Mouse (Mus musculus) mouse embryonic stem cell (cell line): ENCODE measurements around the gene Fam92b.

Experiments
- in situ Hi-C, 2 experiments: fragments of 300-500 bp; cut with MboI; formaldehyde crosslinking; loops; 1 replicate in 1 of 2; 3 replicates in 1 of 2; pipeline ENCODE4 v1.14.3; 2019 to 2020; ENCODE audit warnings: low sequenced_read_pairs in 2 of 2, low pct_unique_long_range_greater_than_20kb in 1 of 2, mixed read lengths in 1 of 2; ENCODE audit not compliant: unreplicated experiment in 1 of 2

Gene Fam92b

DNA sequence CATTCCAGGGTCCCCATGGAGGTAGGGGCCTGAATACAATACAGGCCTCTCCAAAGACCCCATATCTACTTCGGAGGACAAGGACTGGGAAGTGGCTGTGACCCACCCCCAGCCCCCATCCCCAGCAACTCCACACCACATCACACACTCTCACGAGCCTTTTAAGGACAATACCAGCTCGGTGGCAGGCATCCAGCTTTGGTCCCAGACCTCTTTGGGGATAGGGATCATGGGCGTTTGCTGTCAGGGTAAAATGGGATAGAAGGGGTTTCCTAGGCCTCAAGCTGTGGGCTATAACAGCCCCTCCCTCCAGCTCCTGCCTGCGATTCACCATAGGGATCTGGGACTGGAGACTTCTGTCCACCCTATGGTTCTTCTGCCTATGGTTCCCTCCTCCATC lies 14.4 kb upstream of the Fam92b start:
- in situ Hi-C loops: no loop called here

DNA sequence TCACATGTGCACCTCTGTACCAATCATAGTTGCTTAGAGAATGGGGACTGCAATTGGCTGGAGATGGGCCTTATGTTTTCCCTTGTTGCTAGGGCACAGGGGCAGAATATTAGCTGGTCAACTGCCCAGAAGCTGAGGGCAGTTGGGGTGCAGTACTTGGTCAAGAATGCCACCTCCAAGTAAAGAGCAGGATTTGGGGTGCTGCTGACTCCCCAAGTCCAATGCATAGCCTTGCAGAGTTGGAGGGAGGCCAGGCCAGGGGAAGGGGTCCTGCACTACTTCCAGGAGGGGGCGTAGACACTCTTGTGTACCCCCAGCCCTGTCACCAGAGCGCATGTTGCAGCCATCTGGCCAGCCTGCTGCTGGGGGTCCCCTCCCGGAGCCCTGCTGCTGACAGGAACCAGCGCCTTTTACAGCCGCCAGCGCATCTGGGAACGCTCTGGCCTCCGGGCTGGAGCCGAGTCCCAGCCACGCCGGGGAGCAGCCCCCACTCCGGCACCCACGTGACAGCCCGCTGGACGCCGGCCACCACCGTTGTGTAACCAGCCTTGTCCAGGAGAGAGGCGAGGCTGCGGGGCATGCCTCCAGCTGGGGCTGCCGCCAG lies 13.6 kb upstream of the Fam92b start:
- in situ Hi-C loops: no loop called here

- in situ Hi-C loops: no loop called here
Measured at GRCm38 (mm10) chr8:120190107-120190809, 13.0 kb upstream of the Fam92b start.

- in situ Hi-C loops: loop anchor here in 1 of 2 experiments (10.0 kb wide), 1 partner anchor 135 kb away; no protein-coding TSS in a partner anchor
Measured at GRCm38 (mm10) chr8:120189440-120189839, 12.2 kb upstream of the Fam92b start.

DNA sequence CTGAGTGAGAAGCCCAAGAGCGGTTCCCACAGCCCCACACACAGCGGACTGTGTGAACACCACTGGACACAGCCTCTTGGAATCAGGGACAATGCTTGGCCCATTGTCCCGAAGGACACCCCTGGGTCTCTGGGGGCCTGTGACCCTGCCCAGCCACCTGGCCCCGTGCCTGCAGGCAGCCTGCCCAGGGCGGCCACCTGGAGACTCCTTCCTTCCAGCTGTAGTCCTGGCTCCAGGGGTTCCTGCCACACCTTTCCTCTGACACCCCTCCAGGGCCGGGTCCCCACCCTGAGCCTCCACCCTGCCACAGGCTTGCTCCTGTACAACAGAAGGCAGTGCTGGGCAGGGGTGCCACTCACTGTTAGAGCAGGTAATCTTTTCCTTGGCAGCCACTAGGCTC lies 11.2 kb upstream of the Fam92b start:
- in situ Hi-C loops: loop anchor here in 1 of 2 experiments (10.0 kb wide), 1 partner anchor 136 kb away; no protein-coding TSS in a partner anchor

DNA sequence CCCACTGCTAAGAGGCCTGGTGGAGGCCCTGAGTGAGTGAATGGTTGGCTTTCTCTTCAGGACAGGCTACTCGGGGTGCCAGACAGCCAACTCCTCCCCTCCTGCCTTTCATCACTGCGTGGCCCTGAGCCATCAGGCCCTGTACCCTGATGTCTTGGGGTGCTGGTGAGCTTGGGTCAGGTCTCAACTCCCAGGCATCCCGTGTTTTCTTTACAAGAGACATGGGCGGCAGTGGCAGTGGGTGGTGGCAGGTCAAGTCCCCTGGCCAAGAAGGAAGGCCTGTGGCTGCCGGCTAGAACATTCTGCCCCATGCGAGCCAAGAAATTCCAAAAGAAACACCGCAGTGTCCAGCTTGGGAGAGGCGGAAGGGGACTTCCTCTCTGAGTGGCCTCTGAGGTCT lies 9.2 kb upstream of the Fam92b start:
- in situ Hi-C loops: loop anchor here in 1 of 2 experiments (10.0 kb wide), 1 partner anchor 138 kb away; no protein-coding TSS in a partner anchor

DNA sequence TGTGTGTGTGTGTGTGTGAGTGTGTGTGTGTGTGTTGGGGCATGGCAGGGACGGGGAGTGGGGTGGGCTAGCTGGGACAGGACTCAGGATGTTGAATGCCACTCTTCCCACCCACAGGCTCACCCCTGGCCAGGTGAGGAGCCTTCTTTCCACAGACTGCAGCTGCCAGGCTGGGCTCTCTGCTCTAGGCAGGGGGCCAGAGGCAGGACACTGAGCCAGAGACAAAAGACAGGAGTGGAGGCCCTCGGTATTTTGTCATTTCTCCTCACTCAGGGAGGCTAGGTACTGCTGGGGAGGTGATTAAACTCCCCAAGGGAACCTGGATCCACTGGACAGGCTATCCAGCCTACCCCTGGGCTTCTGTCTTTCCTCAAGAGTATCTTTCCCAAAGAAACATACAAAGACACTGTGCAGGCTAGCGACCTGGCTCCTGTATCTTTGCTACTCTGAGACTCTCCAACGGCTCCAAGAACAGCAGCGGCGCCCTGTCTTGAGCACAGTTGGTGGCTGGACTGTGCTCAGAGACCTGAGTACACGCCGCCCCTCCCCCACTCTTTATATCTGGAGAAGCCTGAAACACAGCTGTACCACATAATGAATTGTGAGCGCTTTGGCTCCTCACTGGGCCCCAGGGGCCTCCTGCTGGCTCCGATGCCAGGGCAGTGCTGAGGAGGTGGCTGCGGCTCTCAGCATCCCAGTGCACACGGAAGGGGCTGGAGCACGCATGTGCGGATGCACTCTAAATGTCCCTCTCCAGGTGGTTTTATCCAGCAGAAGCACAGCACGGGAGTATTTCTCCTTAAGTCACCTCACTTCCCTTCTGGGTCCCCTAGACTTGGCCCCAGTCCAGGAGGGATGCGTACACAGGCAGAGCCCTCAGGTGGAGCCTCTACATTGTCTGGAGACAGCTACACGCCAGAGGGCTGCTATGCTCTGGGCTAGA lies 7.9 kb upstream of the Fam92b start:
- in situ Hi-C loops: loop anchor here in 1 of 2 experiments (10.0 kb wide), 1 partner anchor 140 kb away; no protein-coding TSS in a partner anchor

DNA sequence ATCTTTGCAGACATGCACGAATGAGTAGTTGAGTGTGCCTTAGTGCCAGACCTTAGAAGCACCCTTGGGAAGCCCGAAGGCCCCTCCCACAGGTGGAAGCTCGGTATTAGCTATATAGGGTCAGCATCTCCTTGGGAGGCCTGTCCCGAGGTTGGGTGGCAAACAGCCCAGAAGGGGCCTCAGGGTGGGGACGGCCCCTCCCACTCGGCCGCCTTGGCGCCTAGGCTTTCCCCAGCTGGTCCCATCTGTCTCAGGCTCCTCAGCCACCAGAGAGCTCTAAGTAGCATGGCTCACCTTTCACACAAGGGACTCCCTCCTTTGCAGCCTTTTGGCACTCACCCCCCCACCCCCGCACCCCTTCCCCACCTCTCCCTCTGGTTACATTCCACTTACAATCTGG lies 7.1 kb upstream of the Fam92b start:
- in situ Hi-C loops: loop anchor here in 1 of 2 experiments (10.0 kb wide), 1 partner anchor 140 kb away; no protein-coding TSS in a partner anchor

DNA sequence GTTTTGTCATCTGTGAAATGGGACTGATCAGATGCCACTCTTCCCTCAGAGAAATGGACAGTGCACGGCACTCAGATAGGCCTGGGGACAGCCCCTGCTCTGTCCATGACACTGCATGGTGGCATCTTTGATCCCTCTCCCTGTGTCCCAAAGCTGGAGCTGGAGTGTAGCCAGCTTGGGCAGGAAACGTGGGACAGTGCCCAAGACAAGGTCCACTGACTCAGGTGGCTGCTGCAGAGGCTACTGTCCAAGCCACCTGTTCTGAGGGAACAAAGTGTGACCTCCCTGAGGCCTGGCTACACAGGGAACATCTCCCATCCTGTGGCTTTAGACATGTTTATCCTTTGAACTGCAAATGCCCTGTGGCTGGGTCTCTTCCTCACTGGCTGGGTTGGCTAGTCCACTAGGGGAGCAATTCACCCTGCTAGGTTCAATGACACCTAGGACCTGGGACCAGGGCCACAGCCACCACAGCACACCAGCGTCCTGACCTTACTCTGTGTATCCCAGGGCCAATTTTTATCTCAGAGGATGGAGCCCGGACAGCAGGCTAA lies 4.7 kb upstream of the Fam92b start:
- in situ Hi-C loops: loop anchor here in 1 of 2 experiments (10.0 kb wide), 1 partner anchor 143 kb away; no protein-coding TSS in a partner anchor

DNA sequence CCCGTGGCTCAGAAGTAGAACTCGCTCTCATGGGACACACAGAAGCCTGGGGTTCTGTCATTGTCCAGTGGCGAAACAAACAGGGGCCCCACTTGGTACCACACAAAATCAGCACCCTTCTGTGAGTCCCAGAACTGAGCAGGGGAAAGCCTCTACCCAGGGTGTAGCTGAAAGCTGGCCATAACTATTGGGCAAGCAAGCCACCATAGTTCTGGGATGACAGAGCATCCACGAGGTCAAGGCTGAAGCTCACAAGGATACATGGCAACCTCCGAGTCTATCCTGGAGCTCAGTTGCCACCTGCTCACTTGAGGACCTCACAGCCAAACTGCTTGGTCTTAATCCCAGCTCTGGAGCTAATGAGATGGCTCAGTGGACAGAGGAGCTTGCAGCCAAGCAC lies 4.0 kb upstream of the Fam92b start:
- in situ Hi-C loops: loop anchor here in 1 of 2 experiments (10.0 kb wide), 1 partner anchor 144 kb away; no protein-coding TSS in a partner anchor

DNA sequence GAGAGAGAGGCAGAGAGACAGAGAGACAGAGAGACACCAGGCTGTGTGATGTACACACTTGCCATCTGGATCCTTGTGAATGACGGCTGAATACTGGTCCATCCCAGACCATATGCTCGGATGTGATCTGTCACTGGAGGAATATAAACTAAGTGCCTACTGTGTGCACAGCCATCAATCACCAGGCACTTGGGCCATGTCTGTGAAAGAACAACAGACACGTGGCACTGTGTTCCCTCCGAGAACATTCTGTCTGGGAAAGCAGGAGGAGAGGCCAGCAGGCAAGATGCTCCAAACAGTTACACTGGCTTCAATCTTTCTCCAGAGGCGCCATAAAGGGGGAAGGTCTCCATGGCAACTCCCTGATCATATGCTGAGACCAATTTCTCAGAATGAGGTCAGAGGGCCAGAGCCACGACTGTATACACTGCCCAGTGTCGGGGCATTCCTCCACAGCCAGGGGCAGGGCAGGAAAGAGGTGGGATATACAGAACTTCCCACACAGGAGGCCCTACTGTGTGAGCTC lies 3.2 kb upstream of the Fam92b start:
- in situ Hi-C loops: loop anchor here in 1 of 2 experiments (10.0 kb wide), 1 partner anchor 144 kb away; no protein-coding TSS in a partner anchor

- in situ Hi-C loops: no loop called here
Measured at GRCm38 (mm10) chr8:120179027-120179431, 1.8 kb upstream of the Fam92b start.

DNA sequence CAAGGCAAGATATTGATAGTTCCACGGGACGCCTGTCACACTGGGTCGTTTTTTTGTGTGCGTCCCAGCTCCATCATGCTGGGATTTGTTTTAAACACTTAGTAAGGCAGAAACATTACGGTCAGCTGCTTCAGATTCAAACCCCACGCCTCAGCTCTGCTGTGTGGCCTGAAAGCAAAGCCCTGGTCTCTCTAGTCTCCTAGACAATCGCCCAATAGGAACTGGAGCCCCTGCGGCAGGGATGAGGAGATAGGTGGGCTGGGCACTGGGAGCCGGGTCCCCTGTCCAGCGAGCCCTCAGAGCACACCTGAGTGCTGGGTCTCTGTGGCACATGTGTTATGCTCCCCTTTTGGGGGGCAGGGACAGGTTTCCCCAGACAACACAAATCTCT lies 853 bp upstream of the Fam92b start:
- in situ Hi-C loops: no loop called here

- in situ Hi-C loops: no loop called here
Measured at GRCm38 (mm10) chr8:120176605-120177004, 661 bp downstream of the Fam92b start.

DNA sequence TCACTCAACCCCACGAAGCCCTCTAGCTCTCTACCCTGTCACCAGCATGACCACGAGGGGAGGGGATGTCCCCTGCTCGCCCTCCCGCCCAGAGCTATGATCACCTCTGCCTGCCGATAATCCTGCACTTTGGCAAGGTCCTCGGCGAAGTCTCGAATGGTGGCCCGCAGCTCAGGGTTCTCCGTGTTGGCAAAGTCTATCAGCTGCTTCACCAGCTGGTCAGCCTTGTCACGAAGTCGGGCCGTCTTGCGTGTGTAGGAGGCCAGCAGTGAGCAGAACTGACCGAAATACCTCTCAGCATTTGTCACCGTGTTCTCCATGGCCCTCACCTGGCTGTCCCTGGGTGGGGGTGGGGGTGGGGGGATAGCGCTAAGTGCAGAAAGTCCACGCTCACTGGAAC lies 2.7 kb downstream of the Fam92b start:
- in situ Hi-C loops: no loop called here

DNA sequence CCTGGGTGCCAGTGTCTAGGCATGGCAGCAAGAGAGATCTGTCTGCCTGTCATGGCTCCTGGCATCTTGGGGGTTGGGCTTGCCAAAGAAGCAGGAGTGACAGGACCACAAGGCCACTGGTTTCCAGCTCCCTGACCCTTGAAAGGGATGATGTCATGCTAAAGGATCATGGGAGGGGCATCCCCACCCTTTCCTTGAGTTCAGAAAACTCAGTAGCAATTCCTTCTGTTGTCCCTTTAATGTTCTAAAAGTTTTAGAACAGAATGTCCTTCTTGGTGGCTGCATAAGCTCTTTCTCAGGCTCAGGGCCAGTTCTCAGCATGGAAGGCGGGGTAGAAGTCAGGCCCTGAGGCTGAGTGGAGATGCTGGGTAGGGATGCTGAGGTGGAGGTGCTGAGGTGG lies 4.1 kb downstream of the Fam92b start:
- in situ Hi-C loops: no loop called here

DNA sequence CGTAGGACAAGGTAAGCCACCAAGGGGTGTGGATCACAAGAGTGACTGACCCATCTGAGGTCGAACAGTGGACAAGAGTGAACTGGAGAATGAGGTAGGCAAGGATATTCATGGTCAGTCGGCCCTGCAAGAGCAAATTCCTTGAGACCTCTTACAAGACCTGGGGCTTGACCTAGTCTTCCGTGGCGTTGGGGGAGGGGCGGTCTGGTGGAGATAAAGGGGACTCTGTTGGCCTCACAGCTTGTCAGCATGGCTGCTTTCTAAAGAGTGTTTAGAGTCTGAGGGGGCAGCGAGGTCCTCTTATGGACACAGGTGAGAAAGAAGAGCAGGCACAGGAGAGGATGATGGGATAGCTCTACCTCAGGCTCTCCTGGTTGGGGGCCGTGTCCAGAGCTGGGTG lies 8.1 kb downstream of the Fam92b start:
- in situ Hi-C loops: no loop called here

GRCm38 (mm10) chr8:120167821-120168220 lies 9.4 kb downstream of the Fam92b start:
- in situ Hi-C loops: no loop called here
